Mouse (Mus musculus) testis, adult 2 months (tissue): ENCODE results near the gene Sort1. TPM values are rescaled to one million over a fixed set of nuclear protein-coding genes. Genes with fewer than 3 reads are reported as not detected.

Source experiments
- H3K27ac ChIP-seq: fragments of 200-500 bp; 2 replicates; pipeline ENCODE4 v1.5.1; 2012; ENCODE audit warnings: low read depth, low read length; ENCODE audit not compliant: control insufficient read depth, insufficient read depth
- H3K27me3 ChIP-seq: fragments of 200-500 bp; 2 replicates; pipeline ENCODE4 v1.6.1; 2012; ENCODE audit warnings: mild to moderate bottlenecking, low read length, moderate library complexity; ENCODE audit not compliant: control insufficient read depth, insufficient read depth
- H3K36me3 ChIP-seq: fragments of 200-500 bp; 2 replicates; pipeline ENCODE4 v1.6.1; 2012; ENCODE audit warnings: mild to moderate bottlenecking, low read length; ENCODE audit not compliant: control insufficient read depth, insufficient read depth
- H3K4me1 ChIP-seq: fragments of 200-500 bp; 2 replicates; pipeline ENCODE4 v1.6.1; 2012; ENCODE audit warnings: low read length; ENCODE audit not compliant: control insufficient read depth, insufficient read depth
- H3K4me3 ChIP-seq: fragments of 200-500 bp; 2 replicates; pipeline ENCODE4 v1.5.1; 2012; ENCODE audit warnings: low read depth, mild to moderate bottlenecking, low read length, moderate library complexity, mixed read lengths; ENCODE audit not compliant: control insufficient read depth
- CTCF ChIP-seq: fragments of 200-500 bp; IDR thresholded peaks from 2 replicates; pipeline ENCODE4 v1.5.1; 2012; ENCODE audit warnings: low read depth, mild to moderate bottlenecking, inconsistent platforms, low read length, moderate library complexity; ENCODE audit not compliant: control insufficient read depth, insufficient read depth, insufficient replicate concordance
- POLR2A ChIP-seq: fragments of 200-500 bp; IDR thresholded peaks from 2 replicates; pipeline ENCODE4 v1.6.1; 2012; ENCODE audit warnings: low read depth, mild to moderate bottlenecking, inconsistent platforms, low read length, moderate library complexity; ENCODE audit not compliant: control insufficient read depth
- polyA plus RNA-seq: library from polyadenylated mRNA; depleted of rRNA; stranded (reverse); fragments of >200 nt; gene quantifications from 2 replicates; pipeline ENCODE4 v1.2.3, GENCODE M21; 2012

Sort1 gene
- polyA plus RNA-seq, 1 experiment: 51.4 TPM

DNA sequence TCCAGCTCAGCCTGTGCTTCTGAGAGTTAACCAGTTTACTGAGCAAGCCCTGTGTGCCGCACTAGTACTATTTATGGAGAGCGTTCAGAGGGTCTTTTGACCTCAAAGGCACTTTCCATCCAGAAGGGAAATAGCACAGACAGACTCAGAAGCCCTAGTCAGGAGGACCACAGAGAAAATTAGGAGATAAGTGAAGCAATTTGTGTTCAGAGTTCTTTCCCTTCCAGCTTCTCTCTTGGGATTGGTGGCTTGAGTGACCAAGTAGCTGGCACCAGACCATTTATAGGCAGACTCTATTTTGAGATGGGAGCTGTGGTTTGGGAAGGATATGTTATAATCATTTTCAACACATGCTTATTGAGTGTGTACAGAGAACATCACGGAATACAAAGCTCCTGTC lies 22.5 kb downstream of the Sort1 start:
- no peak for TF ChIP-seq CTCF
- TF ChIP-seq POLR2A: no peak
- no peak overlapping the region for H3K27ac ChIP-seq
- no peak overlapping the region for H3K4me3 ChIP-seq
- no peaks in the 10 kb centered on the region for H3K27me3 ChIP-seq
- no peaks in the 10 kb centered on the region for H3K36me3 ChIP-seq
- no peaks in the 10 kb centered on the region; the same call in 1 of the 2 replicates for H3K4me1 ChIP-seq

DNA sequence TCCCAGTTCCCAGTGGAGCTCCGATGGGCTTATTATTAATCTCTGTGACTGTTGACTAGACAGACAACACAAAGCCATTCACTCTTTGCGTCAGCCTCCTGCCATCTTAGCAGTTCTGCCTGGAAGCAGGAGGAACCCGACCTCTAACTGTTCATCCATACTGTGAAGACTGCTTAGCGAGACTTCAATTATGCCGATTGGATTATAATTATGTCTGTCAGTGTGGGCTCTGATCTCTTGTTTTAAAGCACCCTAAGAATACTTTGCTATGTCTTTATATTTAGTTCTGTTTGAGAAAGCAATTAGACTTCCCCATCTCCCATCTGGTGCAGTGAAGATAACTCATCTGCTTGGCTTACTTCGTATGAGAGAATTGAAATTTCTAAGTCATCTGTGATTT lies 23.6 kb downstream of the Sort1 start:
- Histone ChIP-seq H3K4me1 (no peaks in the 10 kb centered on the region; the same call in 1 of the 2 replicates), H3K27ac (no peak overlapping the region), H3K36me3 (no peaks in the 10 kb centered on the region), H3K4me3 (no peak overlapping the region), H3K27me3 (no peaks in the 10 kb centered on the region)
- no peak for TF ChIP-seq CTCF
- no peak for TF ChIP-seq POLR2A

DNA sequence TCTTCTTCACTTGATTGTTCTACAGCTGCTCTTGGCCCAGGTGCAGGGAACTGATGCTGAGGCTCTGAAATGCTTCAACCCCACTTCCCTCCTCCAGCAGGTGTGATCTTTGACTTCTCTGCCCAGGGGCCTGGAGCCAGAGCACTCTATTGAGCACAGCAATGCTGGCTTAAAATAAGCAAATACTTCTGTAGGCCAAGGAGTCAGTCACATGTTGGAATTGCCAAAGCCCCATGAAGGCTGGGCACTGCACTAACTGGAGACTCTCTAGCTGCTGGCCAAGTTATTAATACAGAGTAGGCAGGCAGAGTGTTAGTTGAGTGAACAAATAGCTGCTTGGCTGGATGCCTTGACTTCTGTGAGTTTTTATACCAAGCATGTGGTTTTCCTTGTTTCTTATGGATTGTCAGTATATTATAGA lies 27.0 kb downstream of the Sort1 start:
- Histone ChIP-seq H3K4me3 (no peak overlapping the region), H3K27ac (no peak overlapping the region), H3K27me3 (no peaks in the 10 kb centered on the region), H3K4me1 (no peaks in the 10 kb centered on the region), H3K36me3 (no peaks in the 10 kb centered on the region)
- TF ChIP-seq POLR2A: no peak
- TF ChIP-seq CTCF: no peak

DNA sequence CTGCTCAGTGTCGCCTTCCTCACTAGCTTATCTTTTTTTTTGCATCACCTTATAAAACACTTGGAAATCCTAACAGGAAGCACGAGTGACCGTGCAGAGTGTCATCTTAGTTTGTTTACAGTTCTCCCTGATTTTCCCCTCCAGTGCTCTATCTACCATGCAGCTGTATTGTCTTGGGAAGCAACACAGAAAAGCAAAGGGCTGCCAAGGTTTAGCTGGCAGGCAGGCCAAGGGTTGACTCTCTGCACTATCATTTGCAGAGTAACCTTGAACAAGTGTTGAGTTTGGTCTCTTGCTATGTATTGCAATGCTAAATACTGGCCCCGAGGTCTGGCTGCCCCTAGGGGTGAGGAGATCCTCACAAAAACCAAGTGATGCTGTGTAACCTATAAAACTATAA lies 27.8 kb downstream of the Sort1 start:
- H3K4me1 ChIP-seq: no peaks in the 10 kb centered on the region
- no peaks in the 10 kb centered on the region for H3K27me3 ChIP-seq
- no peaks in the 10 kb centered on the region for H3K36me3 ChIP-seq
- no peak overlapping the region for H3K4me3 ChIP-seq
- TF ChIP-seq CTCF: no peak
- no peak for TF ChIP-seq POLR2A
- H3K27ac ChIP-seq: no peak overlapping the region

DNA sequence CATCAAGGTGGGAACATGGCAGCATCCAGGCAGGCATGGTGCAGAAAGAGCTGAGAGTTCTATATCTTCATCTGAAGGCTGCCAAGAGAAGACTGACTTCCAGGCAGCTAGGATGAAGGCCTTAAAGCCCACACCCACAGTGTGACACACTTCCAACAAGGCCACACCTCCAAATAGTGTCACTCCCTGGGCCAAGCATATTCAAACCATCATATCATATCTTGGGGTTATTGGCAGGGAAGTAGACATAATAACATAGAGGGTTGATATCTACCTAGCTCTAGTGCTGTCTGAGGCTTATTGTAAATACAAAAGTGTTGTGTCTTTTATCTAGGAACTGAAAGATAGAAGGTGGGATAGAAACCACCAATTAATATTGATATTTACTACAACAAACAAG lies 28.5 kb downstream of the Sort1 start:
- Histone ChIP-seq H3K27me3 (no peaks in the 10 kb centered on the region), H3K4me3 (no peak overlapping the region), H3K36me3 (no peaks in the 10 kb centered on the region), H3K4me1 (no peaks in the 10 kb centered on the region), H3K27ac (no peak overlapping the region)
- TF ChIP-seq POLR2A (no peak), CTCF (no peak)

DNA sequence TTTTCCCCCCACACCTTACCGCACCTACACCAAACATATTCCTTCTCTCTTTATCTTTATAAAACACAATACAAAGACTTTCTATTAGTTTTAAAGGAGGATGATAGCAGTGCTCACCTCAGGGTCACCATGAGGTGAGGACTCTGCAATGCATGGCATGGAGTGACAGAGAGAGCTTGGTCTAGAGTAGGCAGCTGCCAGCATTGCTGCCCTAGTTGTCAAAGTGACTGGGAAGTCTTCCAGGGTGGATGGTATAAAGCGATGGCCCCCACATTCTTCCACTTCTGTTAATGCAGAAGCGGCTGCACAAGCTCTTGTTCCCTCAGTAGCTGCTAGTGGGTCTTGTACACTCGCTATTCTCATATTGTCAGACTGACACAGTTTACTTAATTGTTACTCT lies 29.3 kb downstream of the Sort1 start:
- H3K4me3 ChIP-seq: no peak overlapping the region
- no peaks in the 10 kb centered on the region for H3K27me3 ChIP-seq
- TF ChIP-seq CTCF (no peak), POLR2A (no peak)
- no peak overlapping the region for H3K27ac ChIP-seq
- no peaks in the 10 kb centered on the region for H3K36me3 ChIP-seq
- no peaks in the 10 kb centered on the region for H3K4me1 ChIP-seq

DNA sequence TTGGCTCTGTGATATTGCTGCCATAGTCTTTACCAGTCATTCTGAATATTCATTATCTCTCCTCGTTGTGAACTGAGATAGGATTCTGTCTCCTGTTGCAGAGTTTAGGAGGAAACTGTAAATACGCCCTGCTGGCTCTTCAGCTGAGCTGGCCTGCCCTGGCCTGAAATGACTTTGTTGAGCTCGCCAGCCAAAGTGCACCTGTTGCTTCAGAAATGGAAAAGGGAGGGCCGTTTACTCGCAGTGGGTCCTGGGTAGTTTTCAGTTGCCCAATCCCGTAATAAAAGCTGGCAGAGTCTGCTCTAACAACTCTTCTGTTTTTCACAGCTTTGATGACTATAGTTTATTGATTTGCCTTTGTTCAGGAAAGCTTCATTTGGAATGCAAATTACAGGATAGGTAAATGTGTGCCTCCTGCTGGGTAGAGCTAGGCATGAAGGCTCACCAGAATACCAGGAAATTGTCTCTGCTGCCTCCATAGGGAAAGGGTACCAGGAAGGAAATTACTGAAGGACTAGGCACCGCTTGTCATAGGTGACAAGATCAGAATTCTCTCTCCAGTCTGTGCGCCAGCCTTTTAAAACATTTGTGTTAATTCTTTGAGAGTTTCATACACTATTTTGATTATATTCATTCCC lies 30.3 kb downstream of the Sort1 start:
- Histone ChIP-seq H3K27me3 (no peaks in the 10 kb centered on the region), H3K4me1 (no peaks in the 10 kb centered on the region), H3K36me3 (no peaks in the 10 kb centered on the region), H3K4me3 (no peak overlapping the region), H3K27ac (no peak overlapping the region)
- no peak for TF ChIP-seq POLR2A
- no peak for TF ChIP-seq CTCF

DNA sequence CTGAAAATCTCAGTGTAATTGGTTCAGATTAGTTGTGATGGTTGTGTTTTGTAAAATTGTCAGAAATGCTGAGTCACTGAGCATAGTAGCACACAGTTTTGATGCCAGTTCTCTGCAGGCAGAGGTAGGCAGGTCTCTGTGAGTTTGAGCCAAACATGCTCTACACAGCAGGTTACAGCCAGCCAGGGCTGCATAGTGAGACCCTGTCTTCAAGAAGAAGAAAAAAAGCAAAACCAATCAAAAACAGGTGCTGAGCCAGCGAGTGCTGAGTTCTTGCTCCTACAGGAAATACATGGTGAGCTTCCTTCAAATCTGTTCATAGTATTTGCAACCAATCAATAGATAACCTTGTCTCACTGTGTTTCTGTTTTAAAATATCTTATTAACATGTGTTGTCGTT lies 34.6 kb downstream of the Sort1 start:
- Histone ChIP-seq H3K27ac (no peak overlapping the region), H3K4me3 (no peak overlapping the region), H3K4me1 (no peaks in the 10 kb centered on the region), H3K36me3 (no peaks in the 10 kb centered on the region), H3K27me3 (no peaks in the 10 kb centered on the region)
- TF ChIP-seq POLR2A (no peak), CTCF (no peak)
